Mouse (Mus musculus) liver, embryonic 12.5 days (tissue): ENCODE data around the gene Pga5. TPM values are rescaled to one million over a fixed set of nuclear protein-coding genes. Genes with fewer than 3 reads are reported as not detected.

Source experiments
- ATAC-seq: fragments of 200-750 bp; cut with Nextera tagmentation; 2 replicates; pipeline ENCODE4 v1.8.0; 2017; ENCODE audit warnings: moderate number of reproducible peaks, mild to moderate bottlenecking, moderate library complexity
- H3K27ac ChIP-seq: fragments of 300-500 bp; sonication (generic); 2 replicates; pipeline ENCODE4 v1.5.1; 2016; ENCODE audit warnings: mild to moderate bottlenecking
- H3K27me3 ChIP-seq: fragments of 300-500 bp; sonication (generic); replicated peaks from 2 replicates; pipeline ENCODE4 v1.6.1; 2016; ENCODE audit warnings: mild to moderate bottlenecking, moderate library complexity
- H3K36me3 ChIP-seq: fragments of 300-500 bp; sonication (generic); 2 replicates; pipeline ENCODE4 v1.6.1; 2016; ENCODE audit warnings: mild to moderate bottlenecking, moderate library complexity
- H3K4me1 ChIP-seq: fragments of 300-500 bp; sonication (generic); 2 replicates; pipeline ENCODE4 v1.6.1; 2016
- H3K4me2 ChIP-seq: fragments of 300-500 bp; sonication (generic); 2 replicates; pipeline ENCODE4 v1.6.1; 2016; ENCODE audit warnings: mild to moderate bottlenecking, moderate library complexity
- H3K4me3 ChIP-seq: fragments of 300-500 bp; sonication (generic); 2 replicates; pipeline ENCODE4 v1.5.1; 2016; ENCODE audit warnings: mild to moderate bottlenecking, moderate library complexity
- H3K9ac ChIP-seq: fragments of 300-500 bp; sonication (generic); 2 replicates; pipeline ENCODE4 v1.6.1; 2016; ENCODE audit warnings: mild to moderate bottlenecking, moderate library complexity
- H3K9me3 ChIP-seq: fragments of 300-500 bp; sonication (generic); replicated peaks from 2 replicates; pipeline ENCODE4 v1.6.1; 2016; ENCODE audit warnings: mild to moderate bottlenecking, moderate library complexity
- WGBS: fragments of 180-500 bp; shearing (Covaris S2); methylation state at CpG from one replicate; pipeline ENCODE4 v1.1.7; 2016; ENCODE audit not compliant: insufficient replicate concordance; 5-methylcytosine and 5-hydroxymethylcytosine counted together
- polyA plus RNA-seq: library from polyadenylated mRNA; unstranded; fragments of >200 nt; fragmentation: Nextera tagmentation; extraction: Ambion mirVana; gene quantifications from 2 replicates; pipeline ENCODE4 v1.2.1, GENCODE M21; 2016

Pga5 gene
- 0.08 TPM in 1 of 2 replicates, not detected in the other for polyA plus RNA-seq

DNA sequence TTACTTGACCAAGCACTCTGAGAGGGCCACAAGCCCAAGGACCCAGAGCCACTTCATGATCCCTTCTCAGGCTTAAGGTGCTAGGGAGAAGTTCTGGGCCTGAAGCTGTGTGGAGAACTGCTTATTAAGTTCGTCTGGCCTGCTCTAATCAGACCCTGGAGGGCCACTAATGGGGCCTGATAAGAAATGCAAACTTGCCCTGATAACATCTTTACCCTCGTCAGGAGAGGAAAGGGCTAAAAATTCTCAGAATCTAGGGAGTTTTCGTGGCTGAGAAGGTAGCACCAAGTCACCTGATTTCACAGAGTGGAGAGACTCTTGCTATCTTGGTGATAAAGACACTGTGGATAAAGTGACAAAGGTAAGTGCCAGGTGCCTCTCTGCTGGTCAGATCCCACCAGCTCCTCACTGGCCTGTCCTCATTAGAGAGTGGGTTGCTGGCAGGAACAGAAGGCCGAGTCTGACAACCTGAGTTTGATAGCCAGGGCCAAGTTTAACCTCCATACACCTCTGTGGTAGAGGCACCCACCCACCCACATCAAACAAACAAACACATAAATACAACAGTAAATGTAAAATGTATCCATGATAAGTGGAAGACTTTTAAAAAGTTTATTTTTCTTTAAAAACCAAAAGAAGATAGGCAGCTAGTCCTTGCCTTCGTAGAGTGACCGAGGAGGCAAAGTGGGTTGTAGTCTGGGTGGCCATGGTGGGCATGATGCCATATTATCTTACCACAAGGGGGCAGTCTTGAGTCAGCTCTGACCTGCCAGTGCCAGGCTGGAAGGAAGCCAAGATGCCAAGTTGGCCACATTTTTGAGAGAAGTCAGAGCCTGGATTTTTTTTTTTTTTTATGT lies at the start of gene Pga5:
Pga5 (minus strand) TSS at position 157 of the 857 bp plus-strand sequence.
- 19% methylated on average over 6 of the region's 6 CpGs for WGBS
- H3K36me3 ChIP-seq: no peaks in the 10 kb centered on the region
- peak; percentile 67; the same call in 1 of the 2 replicates for ATAC-seq
- H3K4me1 ChIP-seq: peaks cover 11% of the 10 kb centered on the region
- peaks cover 15% of the 10 kb centered on the region for H3K27me3 ChIP-seq
- no peak within 1 kb of the TSS for H3K9ac ChIP-seq
- H3K4me2 ChIP-seq: no peak within 1 kb of the TSS
- H3K4me3 ChIP-seq: no peak within 1 kb of the TSS
- no peak within 1 kb of the TSS for H3K27ac ChIP-seq
- no peaks in the 10 kb centered on the region for H3K9me3 ChIP-seq

DNA sequence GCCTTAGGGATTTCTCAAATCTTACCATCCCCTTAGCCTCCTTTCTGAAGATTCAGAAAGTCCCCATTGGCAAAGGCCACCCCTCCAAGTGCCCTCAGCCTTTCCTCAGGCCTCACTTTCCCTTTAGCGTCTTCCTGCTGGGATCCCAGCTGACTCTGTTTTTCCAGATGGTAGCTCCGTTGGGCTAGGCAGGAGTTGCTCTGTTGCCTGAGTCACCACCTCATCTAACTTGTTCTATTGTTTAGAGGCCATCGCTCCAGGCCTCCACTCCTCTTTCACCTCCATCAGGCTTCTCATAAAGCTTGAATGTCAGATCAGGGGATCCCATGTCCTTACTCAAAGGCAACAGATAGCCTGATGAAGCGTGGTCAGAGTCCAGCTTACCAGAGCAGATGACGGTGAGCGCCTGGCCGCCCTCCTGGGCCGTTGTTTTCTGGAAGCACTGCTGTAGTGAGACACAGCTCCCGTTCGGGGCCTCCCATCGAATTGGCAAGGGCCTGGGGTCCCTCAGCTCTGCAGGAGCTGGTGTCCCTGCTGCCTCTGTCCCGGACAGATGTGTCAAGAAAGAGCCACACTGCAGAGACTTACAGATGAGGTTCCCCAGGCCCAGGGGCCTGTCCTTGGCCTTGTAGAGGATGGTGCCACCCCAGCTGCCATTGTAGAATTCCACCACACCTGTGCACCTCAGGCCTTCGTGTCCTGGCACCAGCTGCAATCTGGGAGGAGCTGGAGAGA lies 46.9 kb upstream of the Pga5 start:
- H3K27me3 ChIP-seq: peaks cover 24% of the 10 kb centered on the region
- H3K36me3 ChIP-seq: no peaks in the 10 kb centered on the region
- no peak overlapping the region for H3K27ac ChIP-seq
- WGBS: 66% methylated on average over 13 of the region's 13 CpGs
- no peak overlapping the region for H3K9ac ChIP-seq
- no peak for ATAC-seq
- no peaks in the 10 kb centered on the region for H3K9me3 ChIP-seq
- H3K4me1 ChIP-seq: peaks cover 10% of the 10 kb centered on the region
- H3K4me3 ChIP-seq: no peak overlapping the region
- H3K4me2 ChIP-seq: no peak overlapping the region

GRCm38 (mm10) chr19:10723649-10724048 lies 45.8 kb upstream of the Pga5 start:
- Histone ChIP-seq H3K9ac (no peak overlapping the region), H3K36me3 (no peaks in the 10 kb centered on the region), H3K27me3 (peaks cover 24% of the 10 kb centered on the region), H3K4me1 (peaks cover 10% of the 10 kb centered on the region), H3K4me3 (no peak overlapping the region), H3K9me3 (no peaks in the 10 kb centered on the region), H3K27ac (no peak overlapping the region), H3K4me2 (no peak overlapping the region)
- 36% methylated on average over 5 of the region's 5 CpGs for WGBS
- ATAC-seq: no peak

DNA sequence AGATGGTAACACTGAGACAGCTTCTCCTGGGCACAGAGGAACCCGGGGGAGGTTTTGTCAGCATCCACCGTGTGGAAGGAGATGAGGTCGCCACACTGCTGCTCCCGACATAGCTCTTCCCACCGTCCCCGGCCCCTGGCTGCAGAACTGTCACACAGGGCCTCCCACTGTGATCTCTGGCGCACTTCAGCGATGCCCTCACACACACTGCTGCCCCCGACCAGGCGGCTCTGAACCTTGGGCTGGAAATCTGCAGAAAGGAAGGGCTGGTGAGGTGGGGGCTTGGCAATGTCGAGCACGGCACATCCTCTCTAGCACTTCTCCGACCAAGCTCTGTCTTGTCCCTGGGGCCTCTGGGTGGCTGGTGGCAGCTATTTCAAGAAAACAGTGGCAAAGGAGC lies 45.2 kb upstream of the Pga5 start:
- no peak overlapping the region for H3K4me2 ChIP-seq
- H3K4me3 ChIP-seq: no peak overlapping the region
- no peak overlapping the region for H3K9ac ChIP-seq

GRCm38 (mm10) chr19:10721064-10721463 lies 43.2 kb upstream of the Pga5 start:
- 21% methylated on average over 5 of the region's 5 CpGs for WGBS

More for the DNA sequence above, 45.2 kb upstream of the Pga5 start:
- 21% methylated on average over 13 of the region's 13 CpGs for WGBS
- H3K27ac ChIP-seq: no peak overlapping the region
- peaks cover 24% of the 10 kb centered on the region for H3K27me3 ChIP-seq
- no peaks in the 10 kb centered on the region for H3K36me3 ChIP-seq
- H3K9me3 ChIP-seq: no peaks in the 10 kb centered on the region
- H3K4me1 ChIP-seq: peaks cover 10% of the 10 kb centered on the region
- ATAC-seq: no peak

GRCm38 (mm10) chr19:10720524-10720923 lies 42.7 kb upstream of the Pga5 start:
- 34% methylated on average over 3 of the region's 3 CpGs for WGBS
- Histone ChIP-seq H3K4me1 (peaks cover 10% of the 10 kb centered on the region), H3K36me3 (no peaks in the 10 kb centered on the region), H3K9ac (no peak overlapping the region), H3K27ac (no peak overlapping the region), H3K4me3 (no peak overlapping the region), H3K27me3 (peaks cover 24% of the 10 kb centered on the region), H3K9me3 (no peaks in the 10 kb centered on the region), H3K4me2 (no peak overlapping the region)
- ATAC-seq: no peak

More at GRCm38 (mm10) chr19:10721064-10721463, 43.2 kb upstream of the Pga5 start:
- Histone ChIP-seq H3K4me2 (no peak overlapping the region), H3K4me3 (no peak overlapping the region), H3K9ac (no peak overlapping the region), H3K27ac (no peak overlapping the region), H3K36me3 (no peaks in the 10 kb centered on the region), H3K27me3 (peaks cover 24% of the 10 kb centered on the region), H3K4me1 (peaks cover 10% of the 10 kb centered on the region), H3K9me3 (no peaks in the 10 kb centered on the region)
- ATAC-seq: no peak; the same call in 1 of the 2 replicates

DNA sequence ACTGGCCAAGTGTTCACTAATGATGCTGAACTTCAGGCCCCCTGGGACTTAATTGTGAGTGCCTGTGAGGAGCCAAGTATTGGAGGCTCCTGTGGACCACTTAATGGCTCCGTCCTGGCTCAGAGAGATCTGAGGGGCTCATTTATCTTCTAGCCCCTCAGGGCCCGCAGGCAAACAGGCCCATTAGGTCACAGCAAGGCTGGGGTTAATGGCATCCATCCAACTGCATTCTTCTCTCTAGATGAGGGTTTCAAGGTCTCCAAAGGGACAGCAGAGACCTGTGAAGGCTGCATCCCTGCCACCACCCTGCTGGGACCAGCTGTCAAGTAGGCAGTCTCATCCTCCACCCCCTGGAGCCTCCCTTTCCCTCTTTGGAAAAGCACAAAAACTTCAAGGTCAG lies 41.9 kb upstream of the Pga5 start:
- Histone ChIP-seq H3K27ac (no peak overlapping the region), H3K9ac (no peak overlapping the region), H3K4me1 (peaks cover 10% of the 10 kb centered on the region), H3K36me3 (no peaks in the 10 kb centered on the region), H3K4me3 (no peak overlapping the region), H3K4me2 (no peak overlapping the region), H3K9me3 (no peaks in the 10 kb centered on the region), H3K27me3 (peaks cover 20% of the 10 kb centered on the region)
- 45% methylated on average over 2 of the region's 2 CpGs for WGBS
- ATAC-seq: no peak

DNA sequence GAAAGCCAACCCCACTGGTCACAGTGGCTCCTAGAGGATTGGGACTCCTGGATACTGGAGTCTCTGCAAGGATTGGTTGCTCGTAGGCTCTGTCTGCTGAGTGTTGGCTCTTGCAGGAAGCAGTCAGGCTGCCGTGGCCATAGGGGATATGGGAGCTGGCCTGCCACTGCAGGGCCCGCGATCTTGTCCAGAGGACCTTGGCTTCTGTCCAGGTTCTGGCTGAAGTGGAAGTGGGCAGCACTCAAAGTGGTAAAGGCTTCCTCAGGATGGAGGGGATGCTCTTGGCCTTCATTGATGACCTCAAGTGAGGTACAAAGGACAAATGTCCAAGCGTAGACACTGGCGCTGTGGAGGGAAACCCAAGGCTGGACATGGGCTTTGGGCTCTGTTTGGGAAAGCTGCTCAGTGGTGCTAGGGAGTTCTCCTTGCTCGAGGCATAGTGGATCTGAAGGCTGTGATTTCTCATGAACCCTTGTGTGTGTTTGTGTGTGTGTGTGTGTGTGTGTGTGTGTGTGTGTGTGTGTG lies 40.4 kb upstream of the Pga5 start:
- peaks cover 14% of the 10 kb centered on the region for H3K27me3 ChIP-seq
- H3K9ac ChIP-seq: no peak overlapping the region
- no peak overlapping the region for H3K27ac ChIP-seq
- H3K4me2 ChIP-seq: no peak overlapping the region
- peaks cover 10% of the 10 kb centered on the region for H3K4me1 ChIP-seq
- 65% methylated on average over 7 of the region's 7 CpGs for WGBS
- H3K9me3 ChIP-seq: no peaks in the 10 kb centered on the region
- peaks cover 11% of the 10 kb centered on the region for H3K36me3 ChIP-seq
- ATAC-seq: no peak
- no peak overlapping the region for H3K4me3 ChIP-seq

- Histone ChIP-seq H3K4me1 (peaks cover 3% of the 10 kb centered on the region; the same call in 1 of the 2 replicates), H3K36me3 (peaks cover 40% of the 10 kb centered on the region), H3K4me2 (no peak overlapping the region), H3K9ac (no peak overlapping the region), H3K27ac (no peak overlapping the region), H3K9me3 (no peaks in the 10 kb centered on the region), H3K4me3 (no peak overlapping the region), H3K27me3 (no peaks in the 10 kb centered on the region)
- ATAC-seq: no peak
- 79% methylated on average over 6 of the region's 6 CpGs for WGBS
Observed at GRCm38 (mm10) chr19:10715476-10715875, 37.6 kb upstream of the Pga5 start.

DNA sequence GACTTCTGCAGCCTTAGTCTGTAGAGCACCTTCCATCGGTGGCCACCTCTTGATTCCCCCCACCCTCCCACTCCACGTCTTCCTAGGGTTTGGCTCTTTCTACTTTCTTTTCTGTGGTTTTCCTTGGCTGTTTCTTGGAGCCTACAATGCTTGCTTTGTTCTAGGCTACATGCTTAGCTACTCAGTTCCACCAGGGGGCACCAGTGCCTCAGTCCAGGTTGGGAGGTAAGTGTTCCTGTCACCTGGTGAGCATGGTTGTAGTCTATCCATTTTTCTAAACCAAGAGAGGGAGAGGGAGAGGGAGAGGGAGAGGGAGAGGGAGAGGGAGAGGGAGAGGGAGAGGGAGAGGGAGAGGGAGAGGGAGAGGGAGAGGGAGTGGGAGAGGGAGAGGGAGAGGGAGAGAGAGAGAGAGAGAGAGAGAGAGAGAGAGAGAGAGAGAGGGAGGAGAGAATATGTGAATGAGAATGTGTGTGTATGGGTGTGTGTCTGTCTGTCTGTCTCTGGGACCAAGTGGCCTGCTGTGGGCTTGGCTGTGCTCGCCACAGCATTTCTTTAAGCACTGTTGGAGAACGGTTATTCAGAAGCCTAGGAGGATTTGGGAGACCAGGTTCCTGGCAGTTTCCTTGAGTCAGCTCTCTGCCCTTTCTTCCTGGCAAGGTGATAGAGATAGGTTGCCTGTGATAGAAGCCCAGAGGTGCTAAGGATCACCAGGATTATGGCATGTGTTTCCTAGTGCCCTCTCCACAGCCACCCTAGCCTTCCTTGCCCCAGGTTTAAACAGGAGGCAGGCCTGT lies 37.0 kb upstream of the Pga5 start:
- Histone ChIP-seq H3K27me3 (no peaks in the 10 kb centered on the region), H3K4me2 (no peak overlapping the region), H3K27ac (no peak overlapping the region), H3K4me3 (no peak overlapping the region), H3K4me1 (no peaks in the 10 kb centered on the region), H3K9me3 (no peaks in the 10 kb centered on the region), H3K36me3 (peaks cover 46% of the 10 kb centered on the region), H3K9ac (no peak overlapping the region)
- WGBS: 46% methylated on average over 4 of the region's 4 CpGs
- ATAC-seq: no peak

GRCm38 (mm10) chr19:10714168-10714567 lies 36.3 kb upstream of the Pga5 start:
- H3K36me3 ChIP-seq: peaks cover 47% of the 10 kb centered on the region
- H3K9ac ChIP-seq: no peak overlapping the region
- ATAC-seq: no peak
- H3K4me3 ChIP-seq: no peak overlapping the region
- H3K27ac ChIP-seq: no peak overlapping the region
- H3K4me2 ChIP-seq: no peak overlapping the region
- WGBS: 79% methylated on average over 6 of the region's 6 CpGs
- H3K4me1 ChIP-seq: peaks cover 7% of the 10 kb centered on the region
- no peaks in the 10 kb centered on the region for H3K9me3 ChIP-seq
- H3K27me3 ChIP-seq: no peaks in the 10 kb centered on the region
